Mouse (Mus musculus): ENCODE data around the gene Stk38l. TPM values are rescaled to one million over a fixed set of nuclear protein-coding genes. Genes with fewer than 3 reads are reported as not detected.

Stk38l gene
- polyA plus RNA-seq, 1 experiment from 2014 or later = 11.6 TPM

- Histone ChIP-seq H3K9me3 (ENCODE audit: control insufficient read depth) (no peaks in the 10 kb centered on the region), H3K27ac (ENCODE audit: low read depth, low read length) (no peak overlapping the region), H3K27me3 (replicated peaks; ENCODE audit: control insufficient read depth, insufficient read depth, low read length) (no peaks in the 10 kb centered on the region), H3K9ac (ENCODE audit: low read depth, low read length) (no peak overlapping the region), H3K4me3 (ENCODE audit: low read depth, low read length) (no peak overlapping the region), H3K4me1 (replicated peaks; ENCODE audit: control insufficient read depth, insufficient read depth, low read length) (peaks cover under 1% of the 10 kb centered on the region; the same call in 1 of the 2 replicates), H3K36me3 (ENCODE audit: control insufficient read depth, insufficient read depth) (no peaks in the 10 kb centered on the region), H3K4me2 (replicated peaks; ENCODE audit: low read depth) (no peak overlapping the region)
- no peak for TF ChIP-seq CTCF (IDR thresholded peaks at IDR 0.05; ENCODE audit: low read depth)
- 87% methylated on average over 2 of the region's 2 CpGs for WGBS
- no peak for ATAC-seq
These were observed 34.2 kb downstream of the Stk38l start for GRCm38 (mm10) chr6:146759027-146759426.

- TF ChIP-seq CTCF (IDR thresholded peaks at IDR 0.05; ENCODE audit: low read depth) = no peak
- no peak overlapping the region for H3K9ac ChIP-seq (ENCODE audit: low read depth, low read length)
- H3K4me3 ChIP-seq (ENCODE audit: low read depth, low read length) = no peak overlapping the region
- no peaks in the 10 kb centered on the region for H3K9me3 ChIP-seq (ENCODE audit: control insufficient read depth)
- WGBS = 91% methylated on average over 2 of the region's 2 CpGs
- no peaks in the 10 kb centered on the region for H3K36me3 ChIP-seq (ENCODE audit: control insufficient read depth, insufficient read depth)
- no peaks in the 10 kb centered on the region for H3K27me3 ChIP-seq (replicated peaks; ENCODE audit: control insufficient read depth, insufficient read depth, low read length)
- no peaks in the 10 kb centered on the region for H3K4me1 ChIP-seq (replicated peaks; ENCODE audit: control insufficient read depth, insufficient read depth, low read length)
- no peak for ATAC-seq
- H3K4me2 ChIP-seq (replicated peaks; ENCODE audit: low read depth) = no peak overlapping the region
- no peak overlapping the region for H3K27ac ChIP-seq (ENCODE audit: low read depth, low read length)
These were observed 35.2 kb downstream of the Stk38l start for GRCm38 (mm10) chr6:146760022-146760421.

GRCm38 (mm10) chr6:146760736-146761135 lies 35.9 kb downstream of the Stk38l start:
- H3K4me2 ChIP-seq (replicated peaks; ENCODE audit: low read depth) = no peak overlapping the region
- H3K9ac ChIP-seq (ENCODE audit: low read depth, low read length) = no peak overlapping the region
- H3K27me3 ChIP-seq (replicated peaks; ENCODE audit: control insufficient read depth, insufficient read depth, low read length) = no peaks in the 10 kb centered on the region
- no peaks in the 10 kb centered on the region for H3K4me1 ChIP-seq (replicated peaks; ENCODE audit: control insufficient read depth, insufficient read depth, low read length)
- H3K27ac ChIP-seq (ENCODE audit: low read depth, low read length) = peak overlapping the region; percentile 55; the same call in 1 of the 2 replicates
- H3K4me3 ChIP-seq (ENCODE audit: low read depth, low read length) = no peak overlapping the region
- peak; percentile 63; the same call in 1 of the 2 replicates for ATAC-seq
- TF ChIP-seq CTCF (IDR thresholded peaks at IDR 0.05; ENCODE audit: low read depth) = peak; percentile 51
- WGBS = 45% methylated on average over 4 of the region's 4 CpGs
- H3K36me3 ChIP-seq (ENCODE audit: control insufficient read depth, insufficient read depth) = no peaks in the 10 kb centered on the region
- H3K9me3 ChIP-seq (ENCODE audit: control insufficient read depth) = no peaks in the 10 kb centered on the region

GRCm38 (mm10) chr6:146762264-146762898 lies 37.6 kb downstream of the Stk38l start:
- H3K27me3 ChIP-seq (replicated peaks; ENCODE audit: control insufficient read depth, insufficient read depth, low read length) = no peaks in the 10 kb centered on the region
- H3K36me3 ChIP-seq (ENCODE audit: control insufficient read depth, insufficient read depth) = 0 out of 2 replicates have a peak, but pooled peaks cover 3% of the 10 kb centered on the region
- WGBS = 57% methylated on average over 5 of the region's 5 CpGs
- TF ChIP-seq CTCF (IDR thresholded peaks at IDR 0.05; ENCODE audit: low read depth) = peak; percentile 78
- H3K4me3 ChIP-seq (ENCODE audit: low read depth, low read length) = no peak overlapping the region
- no peak for ATAC-seq
- H3K27ac ChIP-seq (ENCODE audit: low read depth, low read length) = no peak overlapping the region
- H3K4me2 ChIP-seq (replicated peaks; ENCODE audit: low read depth) = no peak overlapping the region
- H3K4me1 ChIP-seq (replicated peaks; ENCODE audit: control insufficient read depth, insufficient read depth, low read length) = no peaks in the 10 kb centered on the region
- H3K9me3 ChIP-seq (ENCODE audit: control insufficient read depth) = no peaks in the 10 kb centered on the region
- H3K9ac ChIP-seq (ENCODE audit: low read depth, low read length) = no peak overlapping the region

- WGBS = 30% methylated on average over 2 of the region's 2 CpGs
- H3K9me3 ChIP-seq (ENCODE audit: control insufficient read depth) = no peaks in the 10 kb centered on the region
- H3K4me2 ChIP-seq (replicated peaks; ENCODE audit: low read depth) = no peak overlapping the region
- H3K27ac ChIP-seq (ENCODE audit: low read depth, low read length) = no peak overlapping the region; the same call in 1 of the 2 replicates
- peaks cover 21% of the 10 kb centered on the region; the same call in 1 of the 2 replicates for H3K36me3 ChIP-seq (ENCODE audit: control insufficient read depth, insufficient read depth)
- H3K4me1 ChIP-seq (replicated peaks; ENCODE audit: control insufficient read depth, insufficient read depth, low read length) = no peaks in the 10 kb centered on the region
- no peak overlapping the region for H3K4me3 ChIP-seq (ENCODE audit: low read depth, low read length)
- no peak for TF ChIP-seq CTCF (IDR thresholded peaks at IDR 0.05; ENCODE audit: low read depth)
- no peak overlapping the region for H3K9ac ChIP-seq (ENCODE audit: low read depth, low read length)
- H3K27me3 ChIP-seq (replicated peaks; ENCODE audit: control insufficient read depth, insufficient read depth, low read length) = no peaks in the 10 kb centered on the region
- peak; percentile 72 for ATAC-seq
These were observed 39.8 kb downstream of the Stk38l start for GRCm38 (mm10) chr6:146764593-146764992.

GRCm38 (mm10) chr6:146765270-146765669 lies 40.5 kb downstream of the Stk38l start:
- no peak for TF ChIP-seq CTCF (IDR thresholded peaks at IDR 0.05; ENCODE audit: low read depth)
- H3K9ac ChIP-seq (ENCODE audit: low read depth, low read length) = no peak overlapping the region
- H3K9me3 ChIP-seq (ENCODE audit: control insufficient read depth) = no peaks in the 10 kb centered on the region
- H3K4me3 ChIP-seq (ENCODE audit: low read depth, low read length) = no peak overlapping the region
- no peak overlapping the region for H3K27ac ChIP-seq (ENCODE audit: low read depth, low read length)
- no peak for ATAC-seq
- no peaks in the 10 kb centered on the region for H3K4me1 ChIP-seq (replicated peaks; ENCODE audit: control insufficient read depth, insufficient read depth, low read length)
- no peaks in the 10 kb centered on the region for H3K27me3 ChIP-seq (replicated peaks; ENCODE audit: control insufficient read depth, insufficient read depth, low read length)
- H3K36me3 ChIP-seq (ENCODE audit: control insufficient read depth, insufficient read depth) = peaks cover 23% of the 10 kb centered on the region; the same call in 1 of the 2 replicates
- H3K4me2 ChIP-seq (replicated peaks; ENCODE audit: low read depth) = no peak overlapping the region
- 67% methylated on average over 4 of the region's 4 CpGs for WGBS
